Mouse (Mus musculus) testis, adult 2 months (tissue): ENCODE measurements around the gene Caskin1.

Experiments
- CTCF ChIP-seq: fragments of 200-500 bp; IDR thresholded peaks from 2 replicates; pipeline ENCODE4 v1.5.1; 2012; ENCODE audit warnings: low read depth, mild to moderate bottlenecking, inconsistent platforms, low read length, moderate library complexity; ENCODE audit not compliant: control insufficient read depth, insufficient read depth, insufficient replicate concordance
- POLR2A ChIP-seq: fragments of 200-500 bp; IDR thresholded peaks from 2 replicates; pipeline ENCODE4 v1.6.1; 2012; ENCODE audit warnings: low read depth, mild to moderate bottlenecking, inconsistent platforms, low read length, moderate library complexity; ENCODE audit not compliant: control insufficient read depth

DNA sequence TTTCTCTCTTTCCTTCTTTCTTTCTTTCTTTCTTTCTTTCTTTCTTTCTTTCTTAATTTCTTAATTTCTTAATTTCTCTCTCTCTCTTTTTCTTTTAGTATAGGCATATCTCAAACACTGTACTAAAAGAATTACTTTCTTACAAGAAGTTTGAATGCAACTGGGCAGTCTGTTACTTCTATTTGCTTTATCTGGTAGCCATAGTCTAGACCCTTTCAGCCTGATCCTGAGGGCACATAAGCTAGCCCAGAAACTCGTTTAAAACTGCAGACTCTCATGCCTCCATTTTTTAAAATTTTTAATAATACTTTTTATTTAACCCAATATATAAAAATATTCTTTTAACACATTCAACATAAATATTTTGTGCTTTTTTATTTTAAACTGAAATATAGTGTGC, 9.0 kb upstream of the Caskin1 start:
- no peak for TF ChIP-seq CTCF
- TF ChIP-seq POLR2A = no peak
